Mouse (Mus musculus): ENCODE data around the gene Tmem252. TPM values are rescaled to one million over a fixed set of nuclear protein-coding genes. Genes with fewer than 3 reads are reported as not detected.

Tmem252 gene
- 0.48 and 0.68 TPM in 2 replicates for polyA plus RNA-seq (2012; rRNA removed; ENCODE audit: low replicate concordance)

DNA sequence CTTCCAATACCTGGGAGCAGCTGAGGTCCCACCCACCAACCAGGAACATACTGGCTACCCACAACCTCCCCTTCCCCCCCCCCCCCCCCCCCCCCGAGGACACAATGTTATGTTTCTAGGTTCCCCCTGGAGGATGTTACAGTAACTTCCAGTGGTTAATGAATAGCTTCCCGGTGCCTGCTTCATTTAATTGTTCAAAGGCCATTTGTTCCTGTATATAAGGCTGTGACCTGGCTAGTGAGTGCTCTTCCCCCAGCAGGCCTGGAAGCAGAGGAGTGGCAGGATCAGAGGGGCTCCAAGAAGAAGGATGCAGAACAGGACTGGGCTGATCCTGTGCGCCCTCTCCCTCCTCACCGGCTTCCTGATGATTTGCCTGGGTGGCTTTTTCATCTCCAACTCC, at the start of gene Tmem252:
Tmem252 (plus strand) TSS at position 247 of the 400 bp plus-strand sequence.

Other genes with a start within 250 kb of the Tmem252 start
- gene Fam122a, start 196.7 kb upstream of the Tmem252 start, polyA plus RNA-seq (2012; rRNA removed; ENCODE audit: low replicate concordance) = 25.8 and 43.6 TPM in 2 replicates
- 0.60 and 0.87 TPM in 2 replicates for gene Pip5k1b, start 118.1 kb upstream of the Tmem252 start, polyA plus RNA-seq (2012; rRNA removed; ENCODE audit: low replicate concordance)
- 4.0 and 8.9 TPM in 2 replicates for gene Pgm5, start 187.8 kb downstream of the Tmem252 start, polyA plus RNA-seq (2012; rRNA removed; ENCODE audit: low replicate concordance)
- 8.9 and 50.5 TPM in 2 replicates for gene Gm10053, start 201.7 kb downstream of the Tmem252 start, polyA plus RNA-seq (2012; rRNA removed; ENCODE audit: low replicate concordance)
- gene Foxd4, start 227.2 kb downstream of the Tmem252 start, polyA plus RNA-seq (2012; rRNA removed; ENCODE audit: low replicate concordance) = not detected in 2 replicates

Measured in mammary gland, adult 2 months (tissue).